In genomic region chr14:54955481-54955880, GRCm38 (mm10) we compare ENCODE assay signal across 27 mouse cellular contexts. TPM values are rescaled to one million over a fixed set of nuclear protein-coding genes. Genes with fewer than 3 reads are reported as not detected.
"Had no signal": no experiment of that assay in that cellular context is flagged by ENCODE, and none has a peak within 500 bp of the region (broad histone marks: within the 10 kb centered on the region; RNA-seq: fewer than 3 reads in every experiment).

No protein-coding gene starts in this region.

- H3K4me2 ChIP-seq: lung, embryonic 14.5 days; midbrain, embryonic 12.5 days; neural tube, embryonic 13.5 days; neural tube, embryonic 15.5 days had no signal

- H3K36me3 ChIP-seq: midbrain, embryonic 10.5 days; midbrain, embryonic 12.5 days; neural tube, embryonic 13.5 days; neural tube, embryonic 15.5 days had no signal

- H3K9me3 ChIP-seq: midbrain, embryonic 10.5 days; midbrain, embryonic 12.5 days; neural tube, embryonic 13.5 days; neural tube, embryonic 15.5 days had no signal

- H3K4me1 ChIP-seq: midbrain, embryonic 12.5 days; neural tube, embryonic 13.5 days; neural tube, embryonic 15.5 days had no signal

- DNase-seq: lung, adult 18-20 months; lung, embryonic 14.5 days; lung, postnatal 10 days; lung, postnatal 4 days; midbrain, embryonic 14.5 days; retina, postnatal 1 day; right cerebral cortex, adult 18-20 months; right cerebral cortex, postnatal 25 days; right cerebral cortex, postnatal 4 days; spleen, adult 18-20 months; thymus, adult 18-20 months; thymus, postnatal 14 days; thymus, postnatal 36 days had no signal

- H3K4me3 ChIP-seq: midbrain, embryonic 10.5 days; midbrain, embryonic 12.5 days; myocyte; neural tube, embryonic 13.5 days; neural tube, embryonic 15.5 days had no signal

- H3K27me3 ChIP-seq: midbrain, embryonic 12.5 days; neural tube, embryonic 13.5 days; neural tube, embryonic 15.5 days had no signal

- H3K27ac ChIP-seq: midbrain, embryonic 10.5 days; midbrain, embryonic 12.5 days; neural tube, embryonic 13.5 days; neural tube, embryonic 15.5 days had no signal

- H3K9ac ChIP-seq: lung, embryonic 14.5 days; midbrain, embryonic 12.5 days; neural tube, embryonic 13.5 days; neural tube, embryonic 15.5 days had no signal

- ATAC-seq: midbrain, embryonic 16.5 days had no signal

RNA-seq across cellular contexts. Expression of gene Myh6, which starts 11.2 kb away (rescaled TPM):
- total RNA-seq: megakaryocyte, adult 5-6 weeks; megakaryocyte-erythroid progenitor cell, adult 5-6 weeks had no signal
- polyA plus RNA-seq: small intestine, adult 2 months had no signal

RNA-seq across cellular contexts. Expression of gene Cmtm5, which starts 19.4 kb away (rescaled TPM):
- total RNA-seq: megakaryocyte, adult 5-6 weeks; megakaryocyte-erythroid progenitor cell, adult 5-6 weeks had no signal
- polyA plus RNA-seq: myocyte had no signal

RNA-seq across cellular contexts. Expression of gene Gm17428, which starts 21.3 kb away (rescaled TPM):
- total RNA-seq: megakaryocyte, adult 5-6 weeks; megakaryocyte-erythroid progenitor cell, adult 5-6 weeks had no signal
- polyA plus RNA-seq: lung, embryonic 14.5 days; lung, embryonic 16.5 days; midbrain, embryonic 10.5 days; midbrain, embryonic 12.5 days; midbrain, embryonic 14.5 days; midbrain, embryonic 16.5 days; myocyte; neural tube, embryonic 11.5 days; neural tube, embryonic 13.5 days; neural tube, embryonic 15.5 days; small intestine, adult 2 months; stomach, embryonic 14.5 days; stomach, embryonic 16.5 days; thymus, postnatal 0 days had no signal

RNA-seq across cellular contexts. Expression of gene Il25, which starts 23.0 kb away (rescaled TPM):
- total RNA-seq: megakaryocyte, adult 5-6 weeks; megakaryocyte-erythroid progenitor cell, adult 5-6 weeks had no signal
- polyA plus RNA-seq: lung, embryonic 14.5 days; lung, embryonic 16.5 days; midbrain, embryonic 10.5 days; midbrain, embryonic 12.5 days; midbrain, embryonic 14.5 days; neural tube, embryonic 11.5 days; stomach, embryonic 14.5 days; stomach, embryonic 16.5 days; thymus, postnatal 0 days had no signal

RNA-seq across cellular contexts. Expression of gene Efs, which starts 29.6 kb away (rescaled TPM):
- total RNA-seq: megakaryocyte, adult 5-6 weeks; megakaryocyte-erythroid progenitor cell, adult 5-6 weeks had no signal
